Mouse (Mus musculus): ENCODE results near the gene Tnk1.

DNA sequence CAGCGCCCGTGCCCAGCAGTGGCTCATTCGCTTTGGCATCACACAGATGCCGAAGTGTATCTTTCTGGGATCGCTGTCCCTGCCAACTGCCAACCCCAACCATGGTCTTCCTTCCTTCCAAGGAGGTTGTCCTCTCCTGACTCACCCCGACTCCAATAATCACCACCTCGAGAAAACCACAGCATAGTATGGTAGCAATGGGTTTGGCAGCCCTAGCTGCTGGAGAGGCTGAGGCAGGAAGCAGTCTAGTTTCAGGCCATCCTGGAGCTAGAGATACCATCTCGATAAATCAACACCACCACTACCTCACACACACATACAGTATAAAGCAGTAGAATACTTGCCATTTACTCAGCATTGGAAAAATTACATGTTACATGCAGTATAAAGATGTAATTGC is 39.7 kb downstream of the Tnk1 start:
- TF ChIP-seq CTCF (IDR thresholded peaks at IDR 0.05; ENCODE audit: low read depth) (no peak), EP300 (IDR thresholded peaks at IDR 0.05; ENCODE audit: low read depth) (no peak)

Measured in liver, postnatal 0 days (tissue).